Mouse (Mus musculus): Measurements from ENCODE around the gene Apbb1.

Apbb1 gene

GRCm38 (mm10) chr7:105581094-105581703 is at the start of gene Apbb1:
Gene Apbb1 (minus strand): TSS chr7:105581653.
- DNase-seq, result peak; percentile 95 to 96

DNA sequence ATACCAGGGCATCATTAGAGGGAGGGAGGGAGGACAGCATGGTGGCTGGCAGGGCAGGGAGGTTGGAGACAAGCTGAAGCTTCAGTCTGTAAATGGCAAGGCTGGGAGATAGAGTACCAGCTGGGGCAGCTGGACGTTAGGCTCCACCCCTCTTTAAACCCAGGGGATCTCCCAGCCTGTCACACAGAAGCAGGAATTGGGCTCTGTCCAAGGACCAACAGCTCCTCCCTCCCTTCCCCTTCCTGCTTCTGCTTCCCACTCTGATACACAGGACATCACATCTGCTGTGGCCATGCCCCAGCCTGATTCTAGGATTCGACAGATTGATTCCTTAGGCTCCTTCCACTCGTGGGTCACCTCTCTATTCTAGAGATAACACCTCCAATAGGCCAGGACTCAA is 47.2 kb upstream of the Apbb1 start:
- DNase-seq, result peak in 1 of 2 experiments; percentile 48

GRCm38 (mm10) chr7:105625397-105625796 is 43.9 kb upstream of the Apbb1 start:
- DNase-seq, result peak; percentile 81 to 82

DNA sequence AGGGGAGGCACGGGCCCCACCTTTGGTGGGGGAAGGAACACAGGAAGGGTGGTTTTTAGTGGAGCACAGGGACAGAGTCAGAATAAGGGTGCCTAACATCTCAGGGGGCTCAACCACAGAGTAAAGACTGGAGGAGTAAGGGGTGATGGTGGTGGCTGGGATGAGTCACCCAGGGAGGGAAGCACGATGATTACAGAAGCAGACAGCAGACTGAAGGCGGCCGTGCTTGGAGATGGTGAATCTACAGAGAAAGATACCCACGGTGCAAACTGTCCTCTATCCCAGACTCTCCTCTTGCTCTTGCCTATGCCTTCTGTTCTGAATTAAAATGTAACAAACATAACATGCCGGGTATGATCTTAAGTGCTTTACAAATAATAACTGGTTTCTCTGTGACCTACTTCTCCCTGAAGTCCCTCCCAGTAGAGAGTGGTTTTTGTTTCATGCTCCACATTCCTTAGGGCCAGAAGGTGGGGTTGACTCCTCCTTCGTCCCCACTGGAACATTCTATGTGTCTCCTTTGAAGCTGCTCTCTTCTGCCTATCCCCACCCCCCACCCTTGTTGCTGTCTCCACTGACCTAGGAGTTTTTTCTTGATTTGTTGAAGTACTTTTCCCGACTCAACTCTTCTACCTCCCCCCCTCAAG is 40.3 kb upstream of the Apbb1 start:
- DNase-seq, result peak in 1 of 2 experiments; percentile 2

- peak in 1 of 2 experiments; percentile 3 for DNase-seq
Observed at GRCm38 (mm10) chr7:105621053-105621452, 39.6 kb upstream of the Apbb1 start.

DNA sequence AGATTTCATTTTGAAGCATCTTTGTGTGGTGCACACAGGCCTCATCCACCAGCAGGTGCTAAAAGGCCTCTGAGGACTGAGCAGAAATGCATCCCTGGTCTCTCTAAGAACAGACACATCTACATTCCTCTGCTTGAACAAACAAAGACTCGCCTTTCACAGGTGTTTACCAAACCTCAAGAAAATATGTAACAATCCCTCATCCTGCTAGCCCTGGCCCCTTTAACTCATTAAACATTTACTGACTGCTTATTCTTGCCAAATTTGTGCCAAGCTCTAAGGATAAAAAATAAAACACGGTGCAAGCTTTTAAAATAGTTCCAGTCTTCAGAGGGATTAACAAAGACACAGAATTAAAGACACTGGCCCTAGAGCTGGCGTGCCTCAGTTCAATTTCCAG is 38.2 kb upstream of the Apbb1 start:
- DNase-seq, result no peak

DNA sequence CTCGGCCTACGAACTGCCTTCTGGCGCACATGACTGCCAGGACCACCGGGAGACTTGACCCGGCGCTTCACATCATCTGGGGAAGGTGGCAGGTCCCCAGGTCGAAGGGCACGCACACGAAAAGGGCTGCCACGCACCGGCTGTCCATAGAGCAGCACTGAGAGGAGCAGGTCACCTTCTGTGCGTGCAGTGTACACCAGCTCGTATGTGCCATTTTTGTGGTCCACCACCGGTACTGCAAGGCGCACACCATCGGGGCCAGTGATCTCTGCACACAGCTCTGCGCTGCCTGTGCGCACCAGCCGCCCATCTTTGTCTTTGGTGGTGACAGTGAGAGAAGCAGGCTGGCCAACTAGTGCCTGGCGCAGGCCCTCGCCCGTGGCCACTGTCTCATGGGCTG is 36.4 kb upstream of the Apbb1 start:
- DNase-seq, result no peak

GRCm38 (mm10) chr7:105616561-105616960 is 35.1 kb upstream of the Apbb1 start:
- no peak for DNase-seq

- no peak for DNase-seq
Observed at GRCm38 (mm10) chr7:105615720-105616119, 34.3 kb upstream of the Apbb1 start.

DNA sequence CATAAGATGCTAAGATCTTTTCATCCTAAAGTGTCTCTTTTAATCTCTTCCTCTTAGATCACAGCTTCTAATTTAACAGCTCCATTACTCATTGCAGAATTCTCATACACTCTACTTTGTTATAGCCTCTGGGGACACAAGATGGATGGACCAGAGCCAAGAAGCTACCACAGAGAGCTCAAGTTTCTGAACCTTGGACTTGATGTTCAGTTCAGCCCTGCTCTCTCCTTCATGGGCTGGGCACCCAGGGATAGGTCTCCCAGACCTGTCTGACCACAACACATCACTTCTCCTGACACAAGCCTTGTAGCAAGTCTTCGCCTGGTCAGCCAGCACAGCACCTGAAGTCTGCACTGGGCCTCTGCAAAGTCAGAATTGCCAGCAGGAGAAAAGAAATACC is 32.9 kb upstream of the Apbb1 start:
- DNase-seq, result no peak

DNA sequence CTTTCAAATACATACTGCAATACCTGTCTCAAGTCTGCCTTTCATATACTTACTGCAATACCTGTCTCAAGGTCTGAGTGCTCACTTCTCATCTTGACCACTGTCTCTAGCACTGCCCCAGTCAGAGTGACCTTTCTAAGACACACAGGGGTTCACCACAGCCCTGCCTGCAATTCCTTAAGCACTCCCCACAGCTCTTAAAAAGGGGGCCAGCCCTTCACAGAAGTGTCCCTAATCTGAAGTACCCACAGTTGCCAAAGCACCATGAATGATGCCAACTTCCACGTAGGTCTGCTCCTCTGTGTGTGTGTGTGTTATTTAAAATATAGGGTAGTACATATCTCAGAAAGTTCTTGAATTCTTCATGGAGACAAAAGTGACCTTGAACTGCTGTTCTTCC is 30.3 kb upstream of the Apbb1 start:
- no peak for DNase-seq

DNA sequence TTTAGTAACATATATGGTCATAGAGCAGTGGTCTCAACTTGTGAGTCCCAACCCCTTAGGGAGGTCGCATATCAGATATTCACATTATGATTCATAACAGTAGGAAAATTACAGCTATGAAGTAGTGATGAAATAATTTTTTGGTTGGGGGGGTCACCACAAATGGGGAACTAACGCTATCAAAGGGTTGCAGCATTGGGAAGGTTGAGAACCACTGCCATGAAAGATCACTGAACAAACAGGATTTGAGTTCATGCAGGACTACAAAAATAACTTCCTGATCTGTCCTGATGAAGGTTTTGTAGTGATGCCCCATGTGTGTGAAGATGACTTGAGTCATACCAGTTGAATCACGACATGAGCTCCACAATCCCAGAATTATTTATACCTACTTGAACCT is 27.0 kb upstream of the Apbb1 start:
- DNase-seq, result no peak

- peak; percentile 73 to 87 for DNase-seq
Observed at GRCm38 (mm10) chr7:105602860-105603623, 21.6 kb upstream of the Apbb1 start.

DNA sequence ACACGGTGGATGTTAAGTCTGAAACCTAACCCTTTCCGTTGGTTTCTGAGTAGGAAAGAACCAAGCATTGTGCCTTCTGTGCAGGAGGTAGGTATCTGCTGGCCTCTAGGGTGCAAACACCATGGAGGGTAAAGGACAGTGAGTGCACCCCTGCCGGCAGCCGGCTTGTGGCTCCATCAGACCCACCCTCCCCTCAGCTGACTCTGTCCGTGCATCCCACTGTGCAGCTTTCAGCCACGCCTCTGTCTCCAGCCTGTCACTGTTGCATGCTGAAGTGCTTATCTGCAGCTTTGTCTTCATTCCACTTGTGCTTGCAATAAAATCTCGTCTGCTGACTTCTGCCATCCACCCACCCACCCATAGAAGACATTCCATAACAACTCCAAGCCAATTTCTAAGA is 8.6 kb upstream of the Apbb1 start:
- no peak for DNase-seq

GRCm38 (mm10) chr7:105588325-105588912 is 7.0 kb upstream of the Apbb1 start:
- no peak for DNase-seq

- DNase-seq, result no peak
Observed at GRCm38 (mm10) chr7:105581959-105582358, 506 bp upstream of the Apbb1 start.

- peak; percentile 66 to 73 for DNase-seq
Observed at GRCm38 (mm10) chr7:105580627-105581089, 795 bp downstream of the Apbb1 start.

DNA sequence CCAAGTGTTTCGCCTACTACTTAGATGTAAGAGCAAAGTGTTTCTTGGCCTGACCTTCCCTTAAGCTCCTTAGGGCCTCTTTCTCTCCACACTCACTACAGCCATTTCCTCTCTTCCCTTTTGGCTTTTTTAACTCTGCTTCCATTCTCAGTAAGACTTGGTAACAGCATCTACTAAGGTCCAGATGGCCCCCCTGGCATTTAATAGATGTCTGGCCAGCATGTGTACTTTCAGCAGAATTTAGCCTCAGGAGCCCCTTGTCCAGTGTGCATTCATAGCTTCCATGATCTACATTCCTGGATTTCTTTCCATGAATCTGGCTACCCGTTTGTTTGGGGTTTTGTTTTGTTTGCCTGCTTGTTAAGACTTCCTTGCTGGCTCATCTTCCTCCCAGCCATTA is 3.0 kb downstream of the Apbb1 start:
- peak; percentile 47 to 56 for DNase-seq

GRCm38 (mm10) chr7:105577377-105577871 is 4.0 kb downstream of the Apbb1 start:
- peak; percentile 36 to 38 for DNase-seq

DNA sequence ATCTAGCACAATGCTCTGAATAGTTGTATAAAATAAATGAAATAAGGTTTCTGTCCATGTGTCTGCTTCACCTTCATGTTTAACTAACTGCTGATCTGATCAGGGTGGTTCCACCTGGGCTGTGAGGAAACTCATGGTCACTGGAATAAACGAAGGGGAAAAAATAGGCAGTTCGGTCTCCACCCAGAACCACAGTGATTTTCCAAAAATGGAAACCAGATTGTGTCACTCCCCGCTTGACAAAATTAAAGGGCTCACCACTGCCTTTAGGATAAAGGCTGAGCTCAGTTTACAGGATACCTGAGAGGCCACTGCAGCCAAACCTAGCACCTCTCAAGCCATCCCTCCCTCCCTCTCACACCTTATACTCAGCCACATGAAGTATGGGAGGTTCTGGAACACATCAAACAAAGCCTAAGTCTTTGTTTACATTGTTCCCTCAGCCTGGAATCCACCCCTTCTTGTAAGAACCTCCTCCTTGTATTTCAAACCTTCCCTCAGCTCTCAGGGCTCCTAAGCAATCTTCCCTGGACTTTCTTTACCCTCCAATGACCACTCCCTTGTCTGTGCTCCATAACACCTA is 5.2 kb downstream of the Apbb1 start:
- peak; percentile 42 to 48 for DNase-seq

DNA sequence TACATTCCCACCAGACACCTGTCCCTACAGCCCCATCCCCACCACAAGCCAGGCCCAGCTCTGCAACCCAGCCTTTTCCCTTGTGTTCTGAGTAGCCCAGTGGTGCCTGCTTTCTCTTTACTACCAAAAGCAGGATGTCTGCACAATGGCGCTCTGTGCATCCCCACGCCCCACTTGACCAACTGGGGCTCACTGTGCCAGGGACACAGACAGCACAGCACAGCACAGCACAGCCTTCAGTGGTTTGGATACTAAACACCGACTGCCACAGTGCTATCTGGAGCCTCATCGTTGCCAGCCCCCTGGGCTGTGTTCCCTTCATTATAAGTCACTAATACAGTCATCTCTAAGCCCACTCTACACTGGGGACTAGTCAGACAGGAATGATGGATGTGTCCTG is 6.9 kb downstream of the Apbb1 start:
- peak in 1 of 2 experiments; percentile 35 for DNase-seq

- peak; percentile 31 to 37 for DNase-seq
Observed at GRCm38 (mm10) chr7:105572949-105573348, 8.5 kb downstream of the Apbb1 start.

- peak in 1 of 2 experiments; percentile 38 for DNase-seq
Observed at GRCm38 (mm10) chr7:105570756-105571155, 10.7 kb downstream of the Apbb1 start.
